Mouse (Mus musculus) liver, adult (tissue): ENCODE data around the gene Phlpp2.

ENCODE experiments used
- GATA4 ChIP-seq: IDR thresholded peaks from 2 replicates; pipeline ENCODE4 v1.6.1; 2014; ENCODE audit warnings: mild to moderate bottlenecking, low read length; ENCODE audit not compliant: insufficient replicate concordance

Phlpp2 gene

DNA sequence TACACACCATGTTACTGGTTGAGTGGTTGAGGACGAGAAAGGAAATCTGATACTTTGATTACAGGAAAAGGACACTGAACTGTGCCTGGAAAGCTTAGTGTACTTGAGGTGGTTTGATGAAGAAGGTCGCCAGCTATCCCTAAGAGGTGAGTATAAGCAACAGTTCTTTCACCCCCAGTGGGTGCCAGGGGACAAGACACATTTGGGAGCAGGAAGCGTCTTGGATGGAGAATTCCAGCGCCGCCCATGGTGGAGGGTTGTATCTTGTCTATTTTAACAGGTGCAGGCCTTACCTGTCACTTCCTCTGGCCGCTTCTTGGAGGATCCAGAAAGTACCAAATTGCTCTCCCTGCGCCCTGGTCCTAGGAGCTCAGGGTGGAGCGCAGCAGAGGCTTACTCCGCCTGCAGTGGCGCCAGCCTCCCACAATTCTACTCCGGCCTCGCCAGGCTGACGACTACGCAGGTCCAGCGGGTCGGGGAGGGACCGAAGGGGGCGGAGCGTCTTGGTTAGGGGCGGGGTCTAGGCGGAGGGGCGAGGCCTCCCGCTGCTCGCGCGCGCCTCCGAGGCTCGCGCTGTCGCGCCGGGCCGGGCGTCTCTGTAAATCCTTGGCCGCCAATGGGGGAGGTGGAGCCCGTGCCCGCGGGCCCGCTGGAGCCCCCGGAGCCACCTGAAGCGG lies at the start of gene Phlpp2:
Gene Phlpp2, plus strand, starts transcription at position 540 of the 677 bp plus-strand sequence.
- no peak for TF ChIP-seq GATA4

DNA sequence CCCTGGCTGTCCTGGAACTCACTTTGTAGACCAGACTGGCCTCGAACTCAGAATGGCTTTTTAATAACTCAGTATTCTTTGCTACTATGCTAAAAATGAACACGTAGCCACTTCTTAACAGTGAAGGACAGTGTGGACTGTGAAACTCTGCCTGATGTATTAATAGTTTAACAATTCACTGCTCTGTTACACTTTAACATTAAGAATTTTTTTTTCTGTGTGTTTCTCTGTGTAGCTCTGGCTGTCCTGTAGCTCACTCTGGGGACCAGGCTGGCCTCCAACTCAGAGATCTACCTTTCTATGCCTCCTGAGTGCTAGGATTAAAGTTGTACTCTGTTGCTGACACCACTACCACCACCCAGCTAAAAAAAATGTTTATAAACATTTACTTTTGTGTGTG lies 44.8 kb upstream of the Phlpp2 start:
- no peak for TF ChIP-seq GATA4

DNA sequence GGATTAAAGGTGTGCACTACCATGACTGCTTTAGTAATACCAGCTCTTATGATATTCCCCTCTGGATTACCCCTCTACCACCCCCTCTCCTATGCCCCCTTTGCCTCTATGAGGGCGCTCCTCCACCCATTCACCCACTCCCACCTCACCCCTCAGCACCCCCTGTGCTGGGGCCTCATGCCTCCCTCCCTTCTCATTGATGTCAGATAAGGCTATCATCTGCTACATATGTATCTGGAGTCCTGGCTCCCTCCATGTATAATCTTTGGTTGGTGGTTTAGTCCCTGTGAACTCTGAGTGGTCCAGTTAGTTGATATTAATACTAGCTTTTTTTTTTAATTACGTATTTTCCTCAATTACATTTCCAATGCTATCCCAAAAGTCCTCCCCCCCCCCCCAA lies 28.5 kb upstream of the Phlpp2 start:
- TF ChIP-seq GATA4: no peak

DNA sequence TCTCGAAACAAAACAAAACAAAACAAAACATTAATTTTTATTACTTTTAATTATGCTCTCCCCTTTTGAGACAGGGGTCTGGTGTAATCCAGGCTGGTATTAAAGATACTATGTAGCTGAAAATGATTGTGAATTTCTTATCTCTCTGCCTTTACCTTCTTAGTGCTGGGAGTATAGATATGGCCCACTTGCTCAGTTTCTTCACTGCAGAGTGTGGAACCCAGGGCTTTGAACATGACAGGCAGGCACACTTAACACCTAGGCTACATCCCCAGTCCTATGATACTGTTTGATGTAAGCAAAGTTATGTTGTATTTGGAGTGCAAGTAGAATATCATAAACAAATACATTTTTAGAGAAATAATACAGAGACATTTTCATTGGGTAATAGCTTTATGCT lies 25.9 kb upstream of the Phlpp2 start:
- TF ChIP-seq GATA4: no peak

DNA sequence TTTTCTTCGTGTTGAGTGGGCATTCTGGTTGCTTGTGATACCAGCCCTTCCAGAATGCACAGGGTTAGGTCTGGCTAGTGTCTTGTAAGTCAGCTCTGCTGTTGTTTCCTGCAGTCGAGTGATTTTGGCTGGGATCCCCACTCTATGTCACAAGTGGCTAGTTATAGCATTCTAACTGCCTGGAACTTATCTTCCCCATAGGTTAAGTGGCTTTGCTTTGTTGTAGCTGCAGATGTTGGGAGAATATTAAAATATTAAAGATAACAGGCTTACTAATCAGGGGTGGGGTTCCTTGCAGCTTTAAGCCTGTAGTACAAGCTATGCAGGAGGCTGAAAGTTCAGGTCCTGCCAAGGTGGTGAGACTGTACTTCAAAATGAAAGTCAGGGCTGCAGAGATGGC lies 20.5 kb upstream of the Phlpp2 start:
- TF ChIP-seq GATA4: no peak

DNA sequence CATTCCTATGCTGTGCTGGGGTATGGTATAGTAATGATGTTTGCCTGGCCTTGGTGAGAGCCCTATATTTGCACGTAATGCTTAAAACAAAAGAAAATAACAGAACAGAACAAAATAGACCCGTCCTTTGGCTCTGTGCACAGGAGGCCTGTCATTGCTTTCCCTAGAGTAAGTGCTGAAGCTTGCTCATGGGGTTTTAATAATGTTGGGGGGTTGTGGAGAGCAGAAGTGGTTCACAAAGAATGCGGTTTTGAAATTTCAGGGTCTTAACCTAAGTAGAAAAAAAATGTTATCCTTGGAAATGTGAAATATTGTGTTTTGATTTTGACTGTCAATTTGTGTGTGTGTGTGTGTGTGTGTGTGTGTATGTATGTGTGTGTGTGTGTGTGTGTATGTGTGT lies 19.4 kb upstream of the Phlpp2 start:
- no peak for TF ChIP-seq GATA4

DNA sequence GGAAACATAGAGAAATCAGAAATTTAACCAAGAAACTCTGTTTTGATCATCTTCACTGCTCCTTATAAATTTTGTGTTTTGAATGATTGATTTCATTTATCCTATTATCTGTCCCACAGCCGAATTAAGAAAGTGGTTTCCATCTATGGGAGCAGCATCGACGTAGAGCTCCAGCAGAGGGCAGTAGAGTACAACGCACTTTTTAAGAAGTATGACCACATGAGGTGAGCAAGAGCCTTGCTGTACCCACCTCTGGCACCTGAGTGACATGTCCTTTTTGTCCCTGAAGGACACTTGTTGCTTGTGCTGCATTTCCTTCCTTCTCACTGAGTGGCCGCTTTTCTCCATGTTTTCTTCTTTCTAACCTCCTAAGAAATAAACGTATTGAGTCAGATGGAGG lies 14.9 kb upstream of the Phlpp2 start:
- TF ChIP-seq GATA4: no peak

DNA sequence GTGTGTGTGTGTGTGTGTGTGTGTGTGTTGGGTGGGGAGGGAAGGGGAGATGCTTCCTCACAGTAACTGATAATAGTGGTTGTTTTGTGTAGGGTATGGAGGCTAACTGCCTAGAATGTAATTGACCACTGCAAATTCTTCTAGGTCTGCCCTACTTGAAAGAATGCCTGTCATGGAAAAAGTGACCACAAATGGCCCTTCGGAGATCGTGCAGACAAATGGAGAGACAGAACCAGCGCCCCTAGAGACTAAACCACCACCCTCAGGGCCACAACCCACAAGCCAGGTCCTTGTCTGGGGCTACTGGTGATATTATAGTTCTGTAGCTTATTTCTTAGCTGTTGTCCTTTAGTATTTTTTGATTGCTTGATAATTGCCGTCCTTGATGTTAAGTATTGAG lies 13.8 kb upstream of the Phlpp2 start:
- TF ChIP-seq GATA4: no peak

DNA sequence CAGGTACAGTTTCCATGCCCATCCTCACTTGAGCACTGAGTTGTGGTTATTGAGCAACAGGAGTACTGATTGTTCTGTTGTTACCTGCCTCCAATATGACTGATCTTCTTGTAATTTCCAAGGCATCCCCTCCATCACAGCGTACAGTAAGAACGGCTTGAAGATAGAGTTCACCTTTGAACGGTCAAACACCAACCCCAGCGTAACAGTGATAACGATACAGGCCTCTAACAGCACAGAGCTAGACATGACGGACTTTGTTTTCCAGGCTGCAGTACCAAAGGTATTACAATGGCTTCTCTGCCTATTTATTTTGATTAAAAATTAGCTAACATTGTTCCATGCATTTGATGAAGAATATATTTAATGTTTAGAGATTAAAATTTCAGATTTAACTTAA lies 12.9 kb upstream of the Phlpp2 start:
- TF ChIP-seq GATA4: no peak

DNA sequence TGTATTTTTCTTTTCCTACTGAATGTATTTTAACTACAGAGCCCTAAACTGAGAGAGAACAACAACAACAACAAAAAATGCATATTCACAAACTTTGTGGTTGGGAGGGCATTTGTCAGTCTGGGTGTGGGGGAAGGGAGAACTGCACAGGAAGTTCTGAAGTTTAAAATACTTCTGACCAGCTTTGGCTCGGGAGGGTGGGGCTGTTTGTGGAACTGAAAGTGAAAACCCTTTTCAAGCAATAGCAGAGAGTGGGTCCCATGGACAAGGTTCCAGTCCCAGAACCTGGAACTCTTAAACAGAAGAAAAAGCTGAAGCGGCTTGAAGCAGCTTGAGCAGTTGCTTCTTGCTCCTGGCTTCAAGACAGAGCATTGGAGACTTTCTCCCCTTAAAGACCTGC lies 4.9 kb upstream of the Phlpp2 start:
- no peak for TF ChIP-seq GATA4

DNA sequence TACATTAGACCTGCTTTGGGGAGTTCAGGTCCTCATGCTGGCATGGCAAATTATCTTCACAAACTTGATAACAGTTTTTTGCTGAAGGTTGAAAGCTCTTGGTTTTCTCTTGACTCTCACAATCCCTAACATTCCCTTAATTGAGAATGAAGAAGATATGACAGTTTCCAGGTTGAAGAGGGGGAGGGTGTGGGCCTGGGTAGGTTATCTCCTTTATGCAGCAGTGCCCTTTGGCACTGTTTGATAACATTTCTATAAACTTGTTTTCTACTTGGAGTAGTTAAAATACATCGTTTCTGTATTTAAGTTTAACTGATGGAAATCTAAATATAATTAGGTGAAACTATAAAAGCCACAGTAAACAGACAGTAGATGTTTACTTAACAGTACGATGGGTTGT lies 3.5 kb upstream of the Phlpp2 start:
- no peak for TF ChIP-seq GATA4

DNA sequence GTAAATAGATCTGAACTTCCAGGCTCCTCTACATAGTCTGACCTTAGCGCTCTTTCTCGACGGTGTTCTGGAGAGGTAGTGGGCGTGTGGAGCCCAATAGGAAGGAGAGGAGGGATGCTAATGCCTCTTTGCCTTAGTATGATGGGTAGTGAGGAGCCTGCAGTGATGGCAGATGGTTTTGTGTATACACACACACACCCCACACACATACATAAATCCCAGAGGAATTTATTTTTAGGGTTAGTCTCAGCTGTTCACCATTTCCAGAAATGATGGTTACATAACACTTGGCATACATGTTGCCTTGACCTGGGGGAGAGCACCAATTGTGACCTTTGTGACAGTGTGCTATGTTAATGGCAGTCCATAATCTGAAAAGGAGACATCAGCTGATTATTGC lies 2.8 kb upstream of the Phlpp2 start:
- no peak for TF ChIP-seq GATA4

DNA sequence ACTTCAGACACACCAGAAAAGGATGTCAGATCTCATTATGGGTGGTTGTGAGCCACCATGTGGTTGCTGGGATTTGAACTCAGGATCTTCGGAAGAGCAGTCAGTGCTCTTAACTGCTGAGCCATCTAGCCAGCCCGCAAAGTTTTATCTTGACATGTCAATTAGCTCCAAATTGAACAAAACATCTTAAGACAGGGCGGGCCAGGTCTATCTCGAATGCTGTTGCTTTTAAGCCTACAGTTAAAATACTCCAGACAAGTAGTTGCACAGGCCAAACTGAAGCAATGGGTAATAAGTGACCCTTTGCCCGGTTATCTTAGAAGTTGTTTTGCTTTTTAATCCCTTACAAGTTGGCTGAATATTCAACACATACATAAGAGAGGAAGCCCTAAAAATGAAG lies 1.7 kb upstream of the Phlpp2 start:
- no peak for TF ChIP-seq GATA4

DNA sequence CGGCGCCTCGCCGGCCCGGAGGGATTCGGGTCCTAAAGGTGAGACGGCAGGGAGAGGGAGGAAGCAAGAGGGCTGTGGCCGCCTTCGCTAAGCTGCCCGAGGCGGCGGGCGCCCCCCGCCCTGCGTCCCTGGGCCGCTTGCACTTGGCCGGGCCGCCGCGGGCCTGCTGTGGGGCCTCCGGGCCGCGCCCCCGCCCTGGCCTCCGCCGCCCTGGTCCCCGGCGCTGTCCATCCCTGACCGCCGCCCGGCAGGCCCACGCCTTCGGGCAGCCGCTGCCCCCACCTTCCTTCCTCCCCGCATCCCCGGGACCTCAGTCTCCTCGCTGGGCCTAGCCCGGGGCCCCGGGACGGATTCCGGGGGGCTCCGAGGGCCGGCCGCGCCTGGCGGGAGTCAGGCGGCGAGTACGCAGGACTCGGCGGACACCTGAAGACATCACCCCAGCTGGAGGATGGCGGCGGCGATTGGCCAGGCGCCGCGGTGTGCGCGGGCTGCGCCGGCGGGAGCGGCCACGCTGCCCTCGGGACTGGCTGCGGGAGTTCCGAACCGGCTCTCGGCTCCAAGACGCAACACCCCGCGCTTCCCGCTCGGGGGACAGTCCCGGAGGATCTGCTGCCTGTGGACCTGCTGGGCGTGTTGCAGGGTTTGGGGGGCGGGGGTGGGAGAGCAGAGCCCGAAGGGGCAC lies 479 bp downstream of the Phlpp2 start:
- TF ChIP-seq GATA4: no peak

DNA sequence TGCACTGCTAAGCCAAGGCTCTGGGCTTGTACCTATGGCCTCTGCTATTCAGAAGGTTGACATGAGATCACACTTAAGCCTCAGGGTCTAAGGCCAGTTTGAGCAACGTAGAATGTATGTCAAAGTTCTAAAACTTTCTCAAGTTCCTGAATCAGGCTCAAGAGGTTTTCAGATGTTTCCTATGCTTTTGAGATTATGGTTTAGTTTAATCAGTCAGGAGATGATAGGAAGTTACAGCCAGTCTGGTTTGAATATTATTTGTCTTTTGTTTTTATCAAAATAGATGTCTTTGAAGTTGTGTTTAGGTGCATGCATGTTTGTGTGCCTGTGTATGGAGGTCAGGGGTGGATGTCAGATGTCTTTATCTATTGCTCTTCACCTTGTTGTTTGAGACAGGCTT lies 2.7 kb downstream of the Phlpp2 start:
- no peak for TF ChIP-seq GATA4

DNA sequence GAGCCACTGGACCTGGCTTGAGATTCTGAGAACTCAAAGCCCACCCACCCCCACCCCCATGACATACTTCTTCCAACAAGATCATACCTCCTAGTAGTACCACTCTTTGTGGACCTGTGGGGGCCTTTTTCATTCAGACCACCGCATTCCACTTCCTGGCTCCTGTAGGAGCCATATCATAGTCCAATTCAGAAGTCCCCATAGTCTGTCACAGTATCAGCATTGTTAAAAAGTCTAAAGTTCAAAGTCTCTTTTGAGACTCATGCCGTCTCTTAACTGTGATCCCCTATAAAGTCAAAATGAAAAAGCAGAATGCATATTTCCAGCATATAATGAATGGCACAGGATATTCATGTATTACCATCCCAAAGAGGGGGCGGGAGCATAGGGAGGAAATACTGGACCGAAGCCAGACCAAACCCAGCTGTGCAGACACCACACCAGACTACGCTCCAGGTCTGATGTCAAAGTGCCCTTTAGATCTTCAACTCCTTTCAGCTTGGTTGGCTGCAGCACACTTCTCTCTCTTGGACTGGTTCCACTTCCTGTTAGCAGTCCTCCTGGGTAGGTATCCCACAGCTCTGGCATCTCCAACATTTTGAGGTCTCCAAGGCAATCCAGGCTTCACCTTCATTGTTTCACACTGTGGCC lies 11.8 kb downstream of the Phlpp2 start:
- no peak for TF ChIP-seq GATA4
